Mouse (Mus musculus): ENCODE data around the gene Gm11541.

Gm11541 gene

GRCm38 (mm10) chr11:94704472-94704871, at the start of gene Gm11541:
TSS of gene Gm11541 (minus strand) at chr11:94704499.
- DNase-seq (ENCODE audit: low read depth, low spot score), result no peak

GRCm38 (mm10) chr11:94752946-94753713, 48.8 kb upstream of the Gm11541 start:
- DNase-seq (ENCODE audit: low read depth, low spot score), result no peak

GRCm38 (mm10) chr11:94741732-94742272, 37.5 kb upstream of the Gm11541 start, which contains the start of gene Cdc34b:
TSS of gene Cdc34b (plus strand) at chr11:94741782.
- DNase-seq (ENCODE audit: low read depth, low spot score), result no peak

GRCm38 (mm10) chr11:94735746-94736145, 31.4 kb upstream of the Gm11541 start:
- no peak for DNase-seq (ENCODE audit: low read depth, low spot score)

GRCm38 (mm10) chr11:94732773-94733172, 28.5 kb upstream of the Gm11541 start:
- DNase-seq (ENCODE audit: low read depth, low spot score), result no peak

- DNase-seq (ENCODE audit: low read depth, low spot score), result no peak
Measured at GRCm38 (mm10) chr11:94731229-94731628, 26.9 kb upstream of the Gm11541 start.

GRCm38 (mm10) chr11:94730261-94730660, 26.0 kb upstream of the Gm11541 start:
- peak; percentile 61 for DNase-seq (ENCODE audit: low read depth, low spot score)

GRCm38 (mm10) chr11:94729565-94729964, 25.3 kb upstream of the Gm11541 start:
- no peak for DNase-seq (ENCODE audit: low read depth, low spot score)

- no peak for DNase-seq (ENCODE audit: low read depth, low spot score)
Measured at GRCm38 (mm10) chr11:94728545-94728944, 24.2 kb upstream of the Gm11541 start.

GRCm38 (mm10) chr11:94727306-94727705, 23.0 kb upstream of the Gm11541 start:
- DNase-seq (ENCODE audit: low read depth, low spot score), result no peak

- no peak for DNase-seq (ENCODE audit: low read depth, low spot score)
Measured at GRCm38 (mm10) chr11:94719216-94719615, 14.9 kb upstream of the Gm11541 start.

GRCm38 (mm10) chr11:94718113-94718909, 14.0 kb upstream of the Gm11541 start:
- DNase-seq (ENCODE audit: low read depth, low spot score), result no peak

GRCm38 (mm10) chr11:94717239-94717638, 12.9 kb upstream of the Gm11541 start:
- no peak for DNase-seq (ENCODE audit: low read depth, low spot score)

GRCm38 (mm10) chr11:94716754-94717153, 12.5 kb upstream of the Gm11541 start:
- DNase-seq (ENCODE audit: low read depth, low spot score), result no peak

- no peak for DNase-seq (ENCODE audit: low read depth, low spot score)
Measured at GRCm38 (mm10) chr11:94715622-94716021, 11.3 kb upstream of the Gm11541 start.

- no peak for DNase-seq (ENCODE audit: low read depth, low spot score)
Measured at GRCm38 (mm10) chr11:94713246-94713860, 9.1 kb upstream of the Gm11541 start.

- no peak for DNase-seq (ENCODE audit: low read depth, low spot score)
Measured at GRCm38 (mm10) chr11:94704020-94704419, 279 bp downstream of the Gm11541 start.

GRCm38 (mm10) chr11:94702216-94702610, 2.1 kb downstream of the Gm11541 start:
- no peak for DNase-seq (ENCODE audit: low read depth, low spot score)

- no peak for DNase-seq (ENCODE audit: low read depth, low spot score)
Measured at GRCm38 (mm10) chr11:94701401-94702215, 2.7 kb downstream of the Gm11541 start.

GRCm38 (mm10) chr11:94699399-94699798, 4.9 kb downstream of the Gm11541 start:
- no peak for DNase-seq (ENCODE audit: low read depth, low spot score)
